18 mouse cellular contexts compared by ENCODE assay signal in the genomic region with DNA sequence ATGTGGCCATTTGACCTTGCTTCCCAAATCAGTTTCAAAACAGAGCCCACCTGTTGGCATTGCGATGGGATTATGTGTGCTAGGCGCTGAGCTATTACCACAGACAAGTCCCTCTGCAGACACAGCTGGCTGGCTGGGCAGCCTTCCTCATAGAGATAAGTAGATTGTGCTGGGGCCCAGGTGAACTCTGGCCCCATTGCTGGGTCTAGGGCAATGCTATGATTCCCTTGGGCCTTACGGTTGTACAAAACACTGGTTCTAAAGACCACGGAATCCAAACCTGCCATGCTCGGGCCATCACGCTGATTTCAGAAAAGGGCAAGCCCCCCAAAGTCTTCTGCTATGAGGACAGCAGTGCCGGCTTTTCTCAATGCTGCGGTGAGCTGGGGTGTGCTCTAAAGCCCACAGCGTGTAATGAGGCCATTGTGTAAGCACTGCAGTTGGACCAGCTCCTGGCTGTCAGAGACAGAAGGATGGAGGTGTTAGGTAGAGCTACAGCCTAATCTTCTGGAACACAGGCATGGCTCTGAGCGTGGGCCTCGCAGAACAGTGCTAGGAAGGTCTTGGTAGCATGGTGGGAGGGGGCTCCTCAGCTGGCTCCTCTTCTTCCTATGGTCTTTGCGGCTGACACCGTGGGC. TPM values are rescaled to one million over a fixed set of nuclear protein-coding genes. Genes with fewer than 3 reads are reported as not detected.
"Had no signal": no experiment of that assay in that cellular context is flagged by ENCODE, and none has a peak within 500 bp of the region (broad histone marks: within the 10 kb centered on the region; RNA-seq: fewer than 3 reads in every experiment).

No protein-coding gene starts in this region.

- DNase-seq: lung, adult 18-20 months; lung, embryonic 14.5 days; lung, postnatal 10 days; midbrain, embryonic 14.5 days; right cerebral cortex, postnatal 14 days; thymus, adult 18-20 months; thymus, postnatal 14 days; thymus, postnatal 36 days had no signal

- H3K9ac ChIP-seq: liver, embryonic 12.5 days; liver, embryonic 14.5 days; lung, embryonic 14.5 days; neural tube, embryonic 12.5 days had no signal

- H3K4me3 ChIP-seq: liver, embryonic 12.5 days; megakaryocyte, embryonic 14.5 days; neural tube, embryonic 12.5 days had no signal

- H3K27ac ChIP-seq: liver, embryonic 12.5 days; liver, embryonic 14.5 days; macrophage; neural tube, embryonic 12.5 days had no signal

- H3K27me3 ChIP-seq: liver, embryonic 12.5 days; neural tube, embryonic 12.5 days had no signal

- ATAC-seq: liver, embryonic 12.5 days had no signal

- H3K36me3 ChIP-seq: liver, embryonic 12.5 days; neural tube, embryonic 12.5 days had no signal

- H3K9me3 ChIP-seq: liver, embryonic 12.5 days; neural tube, embryonic 12.5 days had no signal

- H3K4me2 ChIP-seq: liver, embryonic 12.5 days; lung, embryonic 14.5 days; neural tube, embryonic 12.5 days had no signal

- H3K4me1 ChIP-seq: liver, embryonic 12.5 days; megakaryocyte, embryonic 14.5 days; neural tube, embryonic 12.5 days had no signal

RNA-seq across cellular contexts. Expression of a gene that starts 51.2 kb away (rescaled TPM):
- total RNA-seq: megakaryocyte progenitor cell, adult 5-6 weeks; monocyte, adult 5-6 weeks; neutrophil, adult 5-6 weeks had no signal
- polyA plus RNA-seq: macrophage; neural tube, embryonic 14.5 days; spleen, adult 2 months had no signal
